Mouse (Mus musculus) CH12.LX (cell line): Measurements from ENCODE around the gene Zdhhc1. TPM values are rescaled to one million over a fixed set of nuclear protein-coding genes. Genes with fewer than 3 reads are reported as not detected.

ENCODE experiments used
- DNase-seq: peaks from one replicate; pipeline ENCODE4 v3.0.0-alpha.2; 2013; ENCODE audit errors: extremely low read depth
- H3K27ac ChIP-seq: 2 replicates; pipeline ENCODE4 v1.5.1; 2012; ENCODE audit warnings: low read depth, mild to moderate bottlenecking, control low read depth, moderate library complexity; ENCODE audit not compliant: insufficient read depth
- H3K27me3 ChIP-seq: replicated peaks from 2 replicates; pipeline ENCODE3; 2012; ENCODE audit warnings: inconsistent platforms
- H3K36me3 ChIP-seq, 2 experiments: replicated peaks in 1 of 2; 2 replicates each; pipeline versions ENCODE3 to v1.6.1; 2012; ENCODE audit warnings: inconsistent platforms in 1 of 2, low read length in 1 of 2, mild to moderate bottlenecking in 1 of 2, mixed read lengths in 1 of 2, moderate library complexity in 1 of 2; ENCODE audit not compliant: control insufficient read depth in 1 of 2, insufficient read depth in 1 of 2
- H3K4me1 ChIP-seq, 2 experiments: 2 replicates each; pipeline ENCODE4 v1.6.1; 2012; ENCODE audit warnings: inconsistent platforms in 1 of 2, moderate library complexity in 1 of 2; ENCODE audit not compliant: insufficient read depth in 2 of 2, control insufficient read depth in 1 of 2
- H3K4me2 ChIP-seq: 2 replicates; pipeline ENCODE4 v1.6.1; 2012; ENCODE audit warnings: low read depth, mild to moderate bottlenecking, control low read depth; ENCODE audit not compliant: poor library complexity, insufficient read depth, severe bottlenecking
- H3K4me3 ChIP-seq, 3 experiments: fragments of 150-350 bp in 1 of 3; sonication (generic) in 1 of 3; replicated peaks in 1 of 3; 2 replicates each; pipeline versions ENCODE3 to v1.5.1; 2011 to 2012; ENCODE audit warnings: low read depth in 2 of 3, low read length in 2 of 3, mild to moderate bottlenecking in 2 of 3, moderate library complexity in 2 of 3, control low read depth in 1 of 3, improper control_type of control experiment in 1 of 3, inconsistent platforms in 1 of 3, mixed read lengths in 1 of 3; ENCODE audit not compliant: poor library complexity in 1 of 3
- H3K79me2 ChIP-seq: replicated peaks from 2 replicates; pipeline ENCODE4 v1.6.1; 2012; ENCODE audit warnings: mild to moderate bottlenecking, moderate library complexity; ENCODE audit not compliant: control insufficient read depth, poor library complexity, insufficient read depth, severe bottlenecking; ENCODE audit errors: extremely low read depth
- H3K9ac ChIP-seq: 2 replicates; pipeline ENCODE4 v1.6.1; 2012; ENCODE audit warnings: low read depth, mild to moderate bottlenecking, control low read depth, moderate library complexity; ENCODE audit not compliant: insufficient read depth
- H3K9me3 ChIP-seq: replicated peaks from 2 replicates; pipeline ENCODE3; 2012; ENCODE audit warnings: low read length, inconsistent platforms, mixed read lengths
- BHLHE40 ChIP-seq: IDR thresholded peaks from 2 replicates; pipeline ENCODE4 v1.6.1; 2011; ENCODE audit warnings: mild to moderate bottlenecking, low read depth, low read length, improper control_type of control experiment
- CHD1 ChIP-seq: IDR thresholded peaks from 2 replicates; pipeline ENCODE4 v1.6.1; 2012; ENCODE audit warnings: low read depth, low read length, improper control_type of control experiment, inconsistent platforms
- CTCF ChIP-seq, 2 experiments: IDR thresholded peaks in 1 of 2; conservative IDR thresholded peaks in 1 of 2; 2 replicates each; pipeline ENCODE4 v1.5.1; 2011 to 2012; ENCODE audit warnings: low read depth in 2 of 2, low read length in 2 of 2, improper control_type of control experiment in 1 of 2, inconsistent platforms in 1 of 2, mild to moderate bottlenecking in 1 of 2, moderate library complexity in 1 of 2
- ELF1 ChIP-seq: IDR thresholded peaks from 2 replicates; pipeline ENCODE4 v1.6.1; 2014; ENCODE audit warnings: low read depth, mild to moderate bottlenecking, inconsistent platforms, low read length, improper control_type of control experiment
- EP300 ChIP-seq: IDR thresholded peaks from 2 replicates; pipeline ENCODE4 v1.6.1; 2011; ENCODE audit warnings: low read length, improper control_type of control experiment
- GABPA ChIP-seq: IDR thresholded peaks from 2 replicates; pipeline ENCODE4 v1.6.1; 2012; ENCODE audit warnings: low read depth, low read length, improper control_type of control experiment, inconsistent platforms; ENCODE audit not compliant: insufficient replicate concordance
- IRF4 ChIP-seq: IDR thresholded peaks from 2 replicates; pipeline ENCODE4 v1.6.1; 2014; ENCODE audit warnings: low read depth, mild to moderate bottlenecking, inconsistent platforms, low read length, improper control_type of control experiment
- JUN ChIP-seq: IDR thresholded peaks from 2 replicates; pipeline ENCODE4 v1.6.1; 2011; ENCODE audit warnings: low read depth, mild to moderate bottlenecking, low read length, improper control_type of control experiment, moderate library complexity; ENCODE audit not compliant: insufficient read depth
- JUND ChIP-seq: conservative IDR thresholded peaks from 2 replicates; pipeline ENCODE4 v1.6.1; 2011; ENCODE audit warnings: low read depth, low read length, improper control_type of control experiment
- KAT2A ChIP-seq: IDR thresholded peaks from 2 replicates; pipeline ENCODE4 v1.6.1; 2012; ENCODE audit warnings: low read length, improper control_type of control experiment, inconsistent platforms; ENCODE audit not compliant: insufficient replicate concordance
- MXI1 ChIP-seq: IDR thresholded peaks from 2 replicates; pipeline ENCODE4 v1.6.1; 2011; ENCODE audit warnings: mild to moderate bottlenecking, low read depth, low read length, improper control_type of control experiment
- MYC ChIP-seq: IDR thresholded peaks from 2 replicates; pipeline ENCODE4 v1.6.1; 2011; ENCODE audit warnings: low read depth, mild to moderate bottlenecking, improper control_type of control experiment, low read length
- NELFE ChIP-seq: IDR thresholded peaks from 2 replicates; pipeline ENCODE4 v1.6.1; 2011; ENCODE audit warnings: low read depth, low read length, improper control_type of control experiment
- PAX5 ChIP-seq: IDR thresholded peaks from 2 replicates; pipeline ENCODE4 v1.6.1; 2012; ENCODE audit warnings: low read length, inconsistent platforms, mixed read lengths
- POLR2A ChIP-seq: IDR thresholded peaks from 2 replicates; pipeline ENCODE4 v1.6.1; 2011; ENCODE audit warnings: low read depth, mild to moderate bottlenecking, improper control_type of control experiment, low read length
- RAD21 ChIP-seq: IDR thresholded peaks from 2 replicates; pipeline ENCODE4 v1.6.1; 2011; ENCODE audit warnings: low read depth, mild to moderate bottlenecking, low read length, improper control_type of control experiment, moderate library complexity
- RCOR1 ChIP-seq: conservative IDR thresholded peaks from 2 replicates; pipeline ENCODE4 v1.6.1; 2012; ENCODE audit warnings: low read depth, mild to moderate bottlenecking, inconsistent platforms, low read length, improper control_type of control experiment
- SIN3A ChIP-seq: IDR thresholded peaks from 2 replicates; pipeline ENCODE4 v1.6.1; 2012; ENCODE audit warnings: low read length, improper control_type of control experiment, inconsistent platforms
- SMC3 ChIP-seq: IDR thresholded peaks from 2 replicates; pipeline ENCODE4 v1.6.1; 2011; ENCODE audit warnings: low read depth, low read length, improper control_type of control experiment
- UBTF ChIP-seq: IDR thresholded peaks from 2 replicates; pipeline ENCODE4 v1.6.1; 2012; ENCODE audit warnings: low read depth, mild to moderate bottlenecking, inconsistent platforms, low read length, improper control_type of control experiment, moderate library complexity
- USF1 ChIP-seq: IDR thresholded peaks from 2 replicates; pipeline ENCODE4 v1.6.1; 2014; ENCODE audit warnings: low read depth, mild to moderate bottlenecking, inconsistent platforms, low read length, improper control_type of control experiment
- USF2 ChIP-seq: conservative IDR thresholded peaks from 2 replicates; pipeline ENCODE4 v1.6.1; 2011; ENCODE audit warnings: low read depth, low read length, improper control_type of control experiment
- ZC3H11A ChIP-seq: IDR thresholded peaks from 2 replicates; pipeline ENCODE4 v1.6.1; 2012; ENCODE audit warnings: low read depth, mild to moderate bottlenecking, inconsistent platforms, low read length, improper control_type of control experiment
- ZKSCAN1 ChIP-seq: IDR thresholded peaks from 2 replicates; pipeline ENCODE4 v1.6.1; 2012; ENCODE audit warnings: low read depth, inconsistent platforms, low read length, improper control_type of control experiment, borderline replicate concordance
- ZMIZ1 ChIP-seq: IDR thresholded peaks from 2 replicates; pipeline ENCODE4 v1.6.1; 2012; ENCODE audit warnings: low read depth, mild to moderate bottlenecking, inconsistent platforms, low read length, improper control_type of control experiment
- dilution Hi-C: fragments of 300-500 bp; cut with MboI; formaldehyde crosslinking; loops from 2 replicates; pipeline ENCODE4 v1.14.3; 2020; ENCODE audit warnings: low sequenced_read_pairs; ENCODE audit not compliant: extremely low pct_unique_long_range_greater_than_20kb, extremely low pct_ligation_motif_present
- in situ Hi-C: fragments of 300-500 bp; cut with MboI; formaldehyde crosslinking; loops from 3 replicates; pipeline ENCODE4 v1.14.3; 2019; ENCODE audit warnings: low sequenced_read_pairs, low pct_ligation_motif_present, low pct_unique_long_range_greater_than_20kb, mixed read lengths
- polyA plus RNA-seq: library from polyadenylated mRNA; unstranded; fragments of >175 nt; gene quantifications from 2 replicates; pipeline ENCODE4 v1.2.1, GENCODE M21; 2012; ENCODE audit warnings: low read depth; ENCODE audit not compliant: insufficient read length
- total RNA-seq, 2 experiments: library from RNA; depleted of rRNA; stranded (reverse); fragments of 300-350 nt in 1 of 2; fragments of >200 nt in 1 of 2; gene quantifications; 2 replicates each; pipeline ENCODE4 v1.2.3; 2012 to 2014

Zdhhc1 gene
- total and polyA plus RNA-seq, 3 experiments: 1.6 to 3.6 (median 2.6) TPM

DNA sequence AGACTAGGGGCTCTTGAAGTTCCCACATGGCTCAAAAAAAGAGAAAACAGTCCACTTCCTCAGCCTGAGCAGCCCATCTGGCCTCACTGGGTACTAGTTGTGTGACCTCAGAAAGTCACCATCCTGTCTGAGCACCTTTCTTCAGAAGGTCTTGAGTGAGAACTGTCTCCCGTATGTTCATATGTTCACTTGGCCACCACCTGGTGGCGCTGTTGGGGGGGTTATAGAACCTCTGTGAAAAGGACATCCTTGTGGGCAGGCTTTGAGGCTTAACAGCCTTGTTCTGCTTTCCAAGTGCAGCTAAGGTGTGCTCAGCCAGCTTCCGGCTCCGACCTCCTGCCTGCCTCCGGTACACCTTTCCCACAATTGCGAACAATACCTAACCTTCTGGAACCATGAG, 15.2 kb downstream of the Zdhhc1 start:
- no peak overlapping the region for H3K4me2 ChIP-seq
- H3K79me2 ChIP-seq: no peaks in the 10 kb centered on the region
- dilution Hi-C loops (no loop called here), in situ Hi-C loops (no loop called here)
- TF ChIP-seq USF2 (no peak), NELFE (no peak), RAD21 (peak; percentile 58), BHLHE40 (no peak), UBTF (no peak), ELF1 (no peak), MXI1 (no peak), CHD1 (no peak), ZMIZ1 (no peak), JUN (no peak), PAX5 (no peak), CTCF (conservative IDR thresholded peaks at IDR 0.05 in 1 of 2, IDR thresholded peaks at IDR 0.05 in 1 of 2; ENCODE audit: low read depth in 2 of 2, low read length in 2 of 2) (peak; percentile 77 to 81), EP300 (no peak), IRF4 (no peak), SMC3 (peak; percentile 64), RCOR1 (no peak), KAT2A (no peak), JUND (no peak), ZC3H11A (no peak), SIN3A (no peak), MYC (no peak), USF1 (no peak)
- H3K4me1 ChIP-seq: 0 out of 4 replicates have a peak, but pooled peaks cover 0 to 3% of the 10 kb centered on the region in 2 experiments
- H3K4me3 ChIP-seq: no peak overlapping the region
- peaks cover 0 to 14% of the 10 kb centered on the region in 2 experiments for H3K36me3 ChIP-seq
- H3K9me3 ChIP-seq: no peaks in the 10 kb centered on the region
- H3K27me3 ChIP-seq: no peaks in the 10 kb centered on the region
- no peak overlapping the region for H3K9ac ChIP-seq
- peak; percentile 70 for DNase-seq
- H3K27ac ChIP-seq: no peak overlapping the region

DNA sequence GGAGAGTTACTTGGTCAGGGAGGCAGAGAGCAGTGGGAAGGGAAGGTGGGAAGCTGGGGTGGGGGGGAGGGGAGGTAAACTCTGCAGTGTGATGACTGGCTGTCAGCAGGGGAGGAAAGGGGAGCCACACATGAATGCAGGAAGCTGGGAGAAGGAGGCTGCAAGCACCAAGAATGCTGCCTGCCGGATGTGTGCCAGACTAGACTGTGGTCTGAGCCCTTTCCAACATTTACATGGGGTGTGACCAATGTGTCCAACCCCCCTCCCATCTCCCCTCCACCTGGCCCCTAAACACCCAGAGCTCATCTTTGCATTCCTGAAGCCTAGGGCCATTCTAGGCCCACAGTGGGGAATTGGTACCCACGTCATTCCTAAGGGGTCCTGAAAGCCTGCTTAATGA, 15.7 kb downstream of the Zdhhc1 start:
- in situ Hi-C loops: no loop called here
- no peak for DNase-seq
- no peak overlapping the region for H3K27ac ChIP-seq
- no peak overlapping the region for H3K4me2 ChIP-seq
- dilution Hi-C loops: no loop called here
- no peak for TF ChIP-seq ZKSCAN1
- no peak for TF ChIP-seq BHLHE40
- no peak for TF ChIP-seq GABPA
- TF ChIP-seq POLR2A: no peak
- TF ChIP-seq, all 38 proteins: peak for 0
- Histone ChIP-seq H3K4me3 (no peak overlapping the region), H3K79me2 (no peaks in the 10 kb centered on the region), H3K4me1 (0 out of 4 replicates have a peak, but pooled peaks cover 0 to 3% of the 10 kb centered on the region in 2 experiments), H3K27me3 (no peaks in the 10 kb centered on the region), H3K36me3 (peaks cover 0 to 18% of the 10 kb centered on the region in 2 experiments), H3K9me3 (no peaks in the 10 kb centered on the region), H3K9ac (no peak overlapping the region)
